Mouse (Mus musculus) gastrocnemius, adult 8-10 months (tissue): ENCODE measurements at regions not wholly inside any gene's neighbourhood (a gene's known extent, or its start where the extent isn't known, plus 50 kb on each side); places are given as distances from the start of the nearest gene placed in this dataset.
A peak's percentile ranks its signal among the peaks of the same experiment; 100 is the strongest.
"Not testable (repeated sequence)": the region's sequence is repeated elsewhere in the genome, so short reads cannot be mapped to it uniquely, and the experiment has no call there.

Experiments used
- DNase-seq, 2 experiments: peaks; one replicate each; pipeline ENCODE4 v3.0.0; 2022; ENCODE audit warnings: low spot score in 2 of 2

- no peak for DNase-seq
These were observed 263.0 kb upstream of the Nfia start for GRCm38 (mm10) chr4:97509576-97509975.

DNA sequence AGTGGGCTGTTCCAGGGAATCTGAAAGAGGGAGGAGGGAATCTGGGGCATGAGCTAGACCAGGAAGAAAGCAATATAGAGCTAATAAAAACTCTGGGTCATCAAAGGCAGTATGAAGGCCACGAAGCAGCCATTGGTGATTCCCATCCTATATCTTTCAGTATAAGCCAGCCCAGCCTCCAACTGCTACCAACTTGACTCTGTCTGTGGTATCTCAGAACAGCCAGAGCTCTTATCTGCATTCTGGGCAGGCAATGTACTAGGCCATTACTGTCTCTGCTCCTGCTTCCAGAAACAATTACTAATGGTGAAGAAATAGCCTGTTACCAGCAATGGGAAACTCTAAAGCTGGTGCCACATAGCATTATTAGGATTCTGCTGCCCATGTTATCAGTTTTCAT, 266.8 kb upstream of the Nfia start:
- DNase-seq = no peak

GRCm38 (mm10) chr4:97491248-97491804, 281.2 kb upstream of the Nfia start:
- DNase-seq = no peak

- DNase-seq = no peak
These were observed 286.2 kb upstream of the Nfia start for GRCm38 (mm10) chr4:97486354-97486753.

- DNase-seq = no peak
These were observed 287.3 kb upstream of the Nfia start for GRCm38 (mm10) chr4:97485225-97485624.

DNA sequence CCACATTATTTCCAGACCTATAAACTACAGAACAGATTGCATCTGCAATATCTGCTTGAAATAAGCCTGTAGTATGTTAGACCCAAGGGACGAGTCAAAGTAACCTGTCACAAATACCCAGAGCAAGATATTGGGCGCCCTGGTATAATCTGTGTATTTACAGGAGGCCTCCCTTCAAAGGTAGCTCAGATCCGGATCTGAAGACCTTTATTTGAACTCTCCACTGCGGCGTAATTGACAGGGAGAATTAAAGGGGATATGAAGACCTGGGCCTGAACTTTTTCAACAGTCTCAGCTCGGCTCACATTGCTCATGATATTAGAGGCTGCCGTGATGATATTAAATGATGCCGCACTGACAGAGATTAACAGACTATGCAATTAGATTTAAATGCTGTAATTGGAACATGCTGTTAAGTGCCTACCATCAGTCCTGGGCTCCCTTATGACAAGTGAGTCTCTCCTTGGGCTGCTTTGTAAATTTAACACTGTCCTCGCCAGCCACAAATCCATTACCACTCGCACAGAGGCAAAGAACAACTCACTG, 289.8 kb upstream of the Nfia start:
- DNase-seq = no peak

DNA sequence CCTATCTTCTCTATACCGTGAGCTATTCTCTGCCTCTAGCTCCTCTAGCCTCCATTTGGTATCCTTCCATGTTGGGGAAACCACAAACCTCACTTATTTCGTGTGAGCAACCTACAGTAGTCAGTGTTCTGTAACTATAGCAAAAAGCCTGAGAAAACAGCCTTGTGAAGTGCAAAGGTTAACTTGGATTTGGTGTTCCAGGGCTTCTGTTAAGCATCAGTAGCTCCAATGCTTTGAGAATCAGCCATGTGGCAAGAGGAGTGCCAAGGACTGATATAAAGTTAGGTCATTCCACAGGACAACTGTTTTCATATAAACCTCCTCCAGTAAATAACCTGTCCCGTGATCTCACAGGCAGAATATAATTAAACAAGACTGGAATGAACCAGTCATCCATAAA, 290.7 kb upstream of the Nfia start:
- DNase-seq = no peak

DNA sequence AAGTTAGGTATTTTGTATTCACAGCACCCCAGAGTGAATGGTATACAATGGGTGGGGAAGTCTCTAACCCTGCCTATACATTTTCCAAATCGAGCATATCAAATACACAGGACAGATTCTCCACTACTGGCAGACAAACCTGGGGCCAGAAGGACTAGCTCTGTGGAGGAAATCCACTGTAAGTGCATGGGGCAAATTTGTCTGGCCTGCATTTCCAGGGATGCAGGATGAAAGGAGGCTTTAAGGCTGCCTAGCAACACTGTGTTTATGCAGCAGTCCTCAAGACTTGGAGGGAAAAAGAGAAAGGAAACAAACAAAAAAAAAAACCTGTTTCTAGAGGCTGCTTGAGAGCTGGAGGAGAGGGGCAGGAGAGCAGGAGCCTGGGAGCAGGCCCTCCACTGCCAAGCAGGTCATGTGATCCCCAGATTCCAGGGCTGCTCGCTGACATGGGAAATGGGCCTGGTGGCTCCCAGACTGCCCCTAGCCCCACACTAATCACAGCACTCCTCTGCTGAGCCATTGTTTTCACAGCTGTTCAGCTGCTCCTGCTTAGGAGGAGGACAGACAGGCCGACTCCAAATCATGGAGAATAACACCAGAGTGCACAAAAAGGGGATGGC, 293.7 kb upstream of the Gm10192 start:
- peak in 1 of 2 experiments; percentile 18 for DNase-seq

GRCm38 (mm10) chr4:97473492-97473891, 290.5 kb upstream of the Gm10192 start:
- DNase-seq = not testable (repeated sequence)

DNA sequence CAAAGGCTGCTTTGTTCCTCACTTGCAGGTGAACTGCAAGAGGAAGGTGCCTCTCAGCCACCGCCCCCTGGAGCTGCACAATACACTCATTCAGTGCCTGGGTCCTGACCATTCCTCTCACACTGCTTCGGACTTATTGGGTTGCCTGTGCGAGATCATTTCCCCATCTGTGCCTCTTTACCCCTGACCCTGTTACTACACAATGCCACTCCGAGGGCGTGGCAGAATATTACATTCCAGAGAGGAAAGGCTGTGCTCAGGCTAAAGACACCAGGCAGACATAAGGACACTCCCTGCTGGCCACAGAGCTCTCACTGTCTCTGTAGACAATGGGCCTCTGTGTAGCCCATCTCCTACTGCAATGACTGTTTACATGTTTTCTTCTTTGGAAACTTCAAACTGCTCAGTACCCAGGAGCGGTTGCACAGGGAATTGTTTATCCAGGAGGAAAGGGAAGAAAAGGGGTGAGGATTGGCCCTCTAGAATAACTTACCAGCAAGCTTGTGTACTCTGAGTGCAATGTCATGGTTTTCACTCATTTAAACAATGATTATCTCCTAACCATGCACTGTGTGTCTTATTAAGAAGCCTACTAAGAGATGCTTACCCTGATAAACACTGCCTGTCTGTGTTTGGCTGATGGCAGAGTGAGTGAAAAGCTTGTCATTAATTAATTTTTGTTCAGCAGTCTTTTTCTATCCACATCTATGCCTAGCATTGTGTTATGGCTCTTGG, 283.1 kb upstream of the Gm10192 start:
- no peak for DNase-seq

DNA sequence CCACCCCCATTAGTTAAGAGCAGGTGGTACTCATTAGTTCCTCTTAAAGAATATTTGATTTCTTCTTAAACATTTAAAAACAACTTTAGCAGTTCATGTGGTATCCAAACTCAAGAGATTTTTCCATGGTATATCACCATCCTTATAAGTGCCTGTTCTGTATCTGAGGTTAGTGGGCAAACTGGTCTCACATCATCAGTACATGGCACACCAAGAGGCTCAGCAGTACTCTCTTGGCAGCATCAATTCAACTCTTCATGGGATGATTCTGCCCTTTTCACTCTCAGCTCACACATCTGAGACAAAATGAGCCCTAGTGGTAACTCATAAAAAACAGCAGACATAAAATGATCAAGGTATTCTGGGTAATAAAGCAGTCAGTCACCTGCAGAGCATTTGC, 282.6 kb upstream of the Gm10192 start:
- no peak for DNase-seq

GRCm38 (mm10) chr4:97461177-97461576, 278.2 kb upstream of the Gm10192 start:
- DNase-seq = no peak

DNA sequence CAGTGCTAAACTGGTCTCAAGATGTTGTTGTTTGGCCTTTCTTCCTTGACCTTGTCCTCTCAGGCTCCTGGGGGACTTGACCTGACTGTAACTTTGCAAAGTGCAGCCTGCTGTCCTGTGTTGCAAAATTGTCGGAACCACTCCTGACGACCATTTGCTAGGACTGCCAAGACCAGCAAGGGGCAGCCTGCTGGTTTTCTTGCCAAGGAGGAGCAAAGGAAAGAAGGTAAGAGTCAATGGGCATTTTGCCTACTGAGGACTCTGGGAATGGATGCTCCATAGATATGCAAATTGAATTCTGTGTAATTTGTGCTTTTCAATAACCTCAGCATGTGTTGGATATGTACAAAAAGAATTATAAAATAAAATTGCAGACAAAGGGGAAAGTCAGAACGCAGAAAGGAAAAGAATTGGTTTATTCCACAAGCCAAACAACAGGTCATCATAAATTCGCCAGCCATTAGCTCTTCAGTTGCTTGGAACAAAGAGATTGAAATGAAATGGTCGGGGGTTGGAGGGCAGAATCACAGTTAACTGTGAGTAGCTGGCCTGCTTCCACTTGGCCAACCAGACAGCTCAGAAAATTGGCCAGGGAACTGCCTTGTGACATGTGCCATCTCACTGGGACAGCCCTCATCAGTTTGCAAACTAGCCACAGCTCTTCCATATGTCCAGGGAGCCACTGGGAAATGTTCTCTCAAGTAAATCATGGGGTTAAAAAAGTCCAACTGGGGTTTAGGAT, 256.5 kb upstream of the Gm10192 start:
- DNase-seq = no peak

GRCm38 (mm10) chr4:97432681-97433080, 249.7 kb upstream of the Gm10192 start:
- DNase-seq = no peak

DNA sequence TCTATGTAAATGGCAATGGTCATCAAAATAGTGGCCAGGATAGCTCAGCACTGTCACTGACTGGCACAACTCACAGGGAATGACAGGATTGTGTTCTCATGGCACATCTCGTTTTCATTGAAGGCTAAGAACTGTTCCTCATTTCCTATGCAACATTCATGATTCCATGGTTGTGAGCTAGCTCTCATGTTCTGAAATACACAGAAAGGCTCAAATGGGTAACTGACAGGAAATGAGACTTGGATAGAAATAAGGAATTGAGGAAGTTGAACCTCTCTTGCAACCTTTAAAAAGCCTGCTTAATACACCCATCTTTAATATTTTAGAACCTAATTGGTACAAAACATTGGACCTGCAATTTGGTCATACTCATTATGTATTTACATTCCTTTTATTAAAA, 249.1 kb upstream of the Gm10192 start:
- DNase-seq = no peak

DNA sequence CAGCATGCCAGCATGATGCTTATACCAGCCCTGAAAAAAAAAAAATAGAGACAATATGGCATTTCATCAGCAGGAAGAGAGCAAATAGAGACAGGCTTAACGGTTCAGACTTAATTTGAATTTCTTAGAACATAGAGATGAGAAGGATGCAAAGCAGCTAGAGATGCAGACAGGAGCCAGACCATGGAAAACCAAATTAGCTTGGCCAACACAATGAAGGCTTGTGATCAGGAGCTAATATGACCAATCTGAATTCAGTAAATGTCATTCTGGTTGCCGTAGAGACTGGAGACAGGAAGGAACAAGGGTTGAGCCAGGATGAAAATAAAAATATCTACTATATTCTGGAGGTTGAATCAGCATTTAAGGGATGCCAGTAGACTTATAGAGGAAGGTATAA, 248.3 kb upstream of the Gm10192 start:
- DNase-seq = no peak

DNA sequence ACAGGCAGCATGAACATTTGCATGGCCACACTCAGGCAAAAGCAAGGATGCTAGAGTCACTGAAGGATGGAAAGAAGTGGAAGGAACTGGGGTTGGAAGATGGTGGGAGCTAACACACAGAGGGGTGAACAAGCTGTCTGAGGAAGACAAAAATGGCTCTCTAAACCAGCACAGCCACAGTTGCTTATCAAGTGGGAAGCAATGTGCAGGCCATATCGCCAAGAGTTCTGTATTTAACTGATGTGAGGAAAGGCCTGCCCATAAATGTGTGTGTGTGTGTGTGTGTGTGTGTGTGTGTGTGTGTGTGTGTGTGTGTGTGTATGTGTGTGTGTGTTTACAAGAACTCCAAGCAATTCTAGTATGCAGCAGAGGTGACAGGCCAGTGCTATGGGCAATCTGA, 236.9 kb upstream of the Gm10192 start:
- no peak for DNase-seq

DNA sequence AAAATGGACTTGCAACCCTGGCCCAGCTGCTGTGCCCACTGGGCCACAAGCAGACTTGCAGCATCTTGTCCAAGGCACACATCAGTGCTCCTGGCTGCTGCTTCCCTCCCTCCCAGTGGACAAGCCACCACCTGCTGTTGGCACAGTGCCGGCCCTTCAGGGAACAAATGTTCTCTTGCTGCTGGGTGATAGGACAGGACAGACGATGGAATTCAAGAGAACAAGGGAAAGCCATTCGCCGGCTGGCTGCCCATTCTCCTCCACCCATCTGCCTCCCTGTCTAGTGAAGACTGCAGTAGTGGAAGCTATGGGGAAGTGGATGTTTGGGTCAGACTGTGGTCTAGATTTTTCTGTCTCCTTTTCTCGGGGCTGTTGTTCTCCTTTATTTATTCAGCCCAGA, 235.7 kb upstream of the Gm10192 start:
- DNase-seq = peak in 1 of 2 experiments; percentile 33

GRCm38 (mm10) chr4:97417943-97418342, 235.0 kb upstream of the Gm10192 start:
- no peak for DNase-seq

- no peak for DNase-seq
These were observed 225.8 kb upstream of the Gm10192 start for GRCm38 (mm10) chr4:97408633-97409296.

GRCm38 (mm10) chr4:97394697-97395280, 211.8 kb upstream of the Gm10192 start:
- no peak for DNase-seq
